Mouse (Mus musculus) cerebellum, adult 11-12 months (tissue): Measurements from ENCODE around the gene Il1r2.

Source experiments
- DNase-seq: peaks from one replicate; pipeline ENCODE4 v3.0.0; 2022

Gene Il1r2

GRCm38 (mm10) chr1:40133567-40133966, 59.7 kb downstream of the Il1r2 start:
- DNase-seq: no peak

- DNase-seq: no peak
Observed at GRCm38 (mm10) chr1:40139798-40140532, 66.1 kb downstream of the Il1r2 start.

DNA sequence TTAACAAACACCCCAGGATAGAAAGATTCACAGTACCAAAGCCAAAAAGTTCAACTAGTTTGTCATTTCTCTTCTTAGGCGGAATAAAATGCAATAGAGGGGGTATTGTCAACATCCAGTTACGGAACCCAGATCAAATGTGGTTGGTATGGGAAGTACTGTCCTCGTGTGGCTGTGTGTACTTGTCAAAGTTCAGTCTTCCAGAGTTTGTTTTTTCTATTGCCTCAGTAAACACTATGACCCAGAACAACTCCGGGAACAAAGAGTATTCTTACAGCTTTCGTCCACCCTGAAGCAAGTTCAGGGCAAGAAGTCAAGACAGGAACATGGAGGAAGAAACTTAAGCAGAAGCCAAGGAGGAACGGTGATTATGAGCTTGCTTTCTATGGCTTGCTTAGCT, 82.2 kb downstream of the Il1r2 start:
- no peak for DNase-seq

- no peak for DNase-seq
Observed at GRCm38 (mm10) chr1:40163329-40163917, 89.5 kb downstream of the Il1r2 start.

- no peak for DNase-seq
Observed at GRCm38 (mm10) chr1:40164331-40164730, 90.5 kb downstream of the Il1r2 start.

DNA sequence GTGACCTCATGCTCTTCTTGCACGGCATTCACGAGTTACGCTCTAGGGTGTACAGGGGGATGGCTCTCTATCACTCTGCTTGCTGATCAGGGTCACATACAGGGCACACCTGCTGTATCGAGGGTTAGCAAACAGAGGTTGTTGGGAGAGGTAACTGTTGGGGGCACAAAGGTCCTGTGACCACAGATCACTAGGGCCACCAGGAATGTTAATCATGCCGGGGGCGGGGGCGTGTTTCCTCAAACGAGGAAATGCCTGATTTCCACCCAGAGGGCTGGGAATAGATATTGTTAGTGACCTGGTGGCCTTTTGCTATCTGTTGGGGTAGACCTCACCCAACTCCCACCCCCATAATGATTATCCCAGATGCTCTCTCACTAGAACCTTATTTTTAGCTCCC, 93.7 kb downstream of the Il1r2 start:
- DNase-seq: no peak

DNA sequence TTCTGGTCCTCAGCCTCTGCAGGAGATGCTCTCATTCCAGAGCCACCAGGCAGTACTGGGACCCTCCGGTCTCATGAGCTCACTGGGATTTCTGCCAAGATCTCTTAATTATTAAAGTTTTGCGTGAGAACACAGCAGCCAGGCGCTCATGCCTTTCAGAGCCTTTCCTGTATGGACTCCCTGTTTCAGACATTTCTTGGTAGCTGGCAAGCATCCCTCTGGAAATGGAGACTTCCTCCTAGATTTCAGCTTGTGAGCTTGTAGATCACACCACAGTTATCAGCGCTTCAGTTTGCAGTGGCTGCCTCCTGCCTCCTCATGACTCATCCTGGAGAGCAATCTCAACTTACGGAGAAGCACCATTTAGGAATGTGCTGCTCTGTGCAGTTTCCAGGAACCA, 98.0 kb downstream of the Il1r2 start:
- DNase-seq: no peak

GRCm38 (mm10) chr1:40174146-40174545, 100.3 kb downstream of the Il1r2 start:
- no peak for DNase-seq
